Mouse (Mus musculus): ENCODE measurements around the gene Mzf1. TPM values are rescaled to one million over a fixed set of nuclear protein-coding genes. Genes with fewer than 3 reads are reported as not detected.

Mzf1 gene
- polyA plus RNA-seq, 1 experiment from 2014 or later, result 9.3 TPM

GRCm38 (mm10) chr7:13009143-13010004, 45.2 kb downstream of the Mzf1 start:
- Histone ChIP-seq H3K36me3 (ENCODE audit: control insufficient read depth, insufficient read depth, low read length) (peaks cover 20% of the 10 kb centered on the region), H3K9ac (ENCODE audit: low read depth, low read length) (peak overlapping the region; percentile 94), H3K27me3 (replicated peaks; ENCODE audit: control insufficient read depth, insufficient read depth, low read length) (no peaks in the 10 kb centered on the region), H3K4me2 (ENCODE audit: low read length) (peak overlapping the region; percentile 74), H3K4me1 (ENCODE audit: control insufficient read depth, insufficient read depth, low read depth, low read length) (peaks cover 13% of the 10 kb centered on the region), H3K4me3 (ENCODE audit: low read length) (peak overlapping the region; percentile 79), H3K9me3 (ENCODE audit: control insufficient read depth, low read length) (no peaks in the 10 kb centered on the region), H3K27ac (ENCODE audit: low read depth, low read length) (peak overlapping the region; percentile 96)
- ATAC-seq, result peak; percentile 92
- WGBS, result under 1% methylated on average over 42 of the region's 42 CpGs

GRCm38 (mm10) chr7:13007341-13008092, 47.0 kb downstream of the Mzf1 start:
- Histone ChIP-seq H3K36me3 (ENCODE audit: control insufficient read depth, insufficient read depth, low read length) (peaks cover 20% of the 10 kb centered on the region), H3K27ac (ENCODE audit: low read depth, low read length) (no peak overlapping the region), H3K9ac (ENCODE audit: low read depth, low read length) (peak overlapping the region; percentile 55), H3K4me3 (ENCODE audit: low read length) (peak overlapping the region; percentile 25), H3K4me2 (ENCODE audit: low read length) (peak overlapping the region; percentile 41), H3K27me3 (replicated peaks; ENCODE audit: control insufficient read depth, insufficient read depth, low read length) (no peaks in the 10 kb centered on the region), H3K9me3 (ENCODE audit: control insufficient read depth, low read length) (no peaks in the 10 kb centered on the region), H3K4me1 (ENCODE audit: control insufficient read depth, insufficient read depth, low read depth, low read length) (peaks cover 13% of the 10 kb centered on the region)
- ATAC-seq, result no peak
- 36% methylated on average over 56 of the region's 57 CpGs for WGBS

- Histone ChIP-seq H3K9ac (ENCODE audit: low read depth, low read length) (no peak overlapping the region), H3K27ac (ENCODE audit: low read depth, low read length) (no peak overlapping the region), H3K4me3 (ENCODE audit: low read length) (no peak overlapping the region), H3K27me3 (replicated peaks; ENCODE audit: control insufficient read depth, insufficient read depth, low read length) (no peaks in the 10 kb centered on the region), H3K9me3 (ENCODE audit: control insufficient read depth, low read length) (no peaks in the 10 kb centered on the region), H3K4me1 (ENCODE audit: control insufficient read depth, insufficient read depth, low read depth, low read length) (peaks cover 13% of the 10 kb centered on the region), H3K36me3 (ENCODE audit: control insufficient read depth, insufficient read depth, low read length) (peaks cover 20% of the 10 kb centered on the region), H3K4me2 (ENCODE audit: low read length) (no peak overlapping the region)
- ATAC-seq, result no peak
- 86% methylated on average over 10 of the region's 10 CpGs for WGBS
Measured at GRCm38 (mm10) chr7:13006531-13006930, 48.0 kb downstream of the Mzf1 start.

GRCm38 (mm10) chr7:13006011-13006410, 48.6 kb downstream of the Mzf1 start:
- Histone ChIP-seq H3K4me3 (ENCODE audit: low read length) (no peak overlapping the region), H3K27ac (ENCODE audit: low read depth, low read length) (no peak overlapping the region), H3K36me3 (ENCODE audit: control insufficient read depth, insufficient read depth, low read length) (peaks cover 20% of the 10 kb centered on the region), H3K4me2 (ENCODE audit: low read length) (no peak overlapping the region), H3K9me3 (ENCODE audit: control insufficient read depth, low read length) (no peaks in the 10 kb centered on the region), H3K4me1 (ENCODE audit: control insufficient read depth, insufficient read depth, low read depth, low read length) (peaks cover 13% of the 10 kb centered on the region), H3K9ac (ENCODE audit: low read depth, low read length) (no peak overlapping the region), H3K27me3 (replicated peaks; ENCODE audit: control insufficient read depth, insufficient read depth, low read length) (no peaks in the 10 kb centered on the region)
- WGBS, result 80% methylated on average over 17 of the region's 17 CpGs
- no peak for ATAC-seq

- Histone ChIP-seq H3K4me3 (ENCODE audit: low read length) (no peak overlapping the region), H3K27me3 (replicated peaks; ENCODE audit: control insufficient read depth, insufficient read depth, low read length) (no peaks in the 10 kb centered on the region), H3K4me1 (ENCODE audit: control insufficient read depth, insufficient read depth, low read depth, low read length) (peaks cover 7% of the 10 kb centered on the region), H3K4me2 (ENCODE audit: low read length) (no peak overlapping the region), H3K36me3 (ENCODE audit: control insufficient read depth, insufficient read depth, low read length) (peaks cover 20% of the 10 kb centered on the region), H3K9me3 (ENCODE audit: control insufficient read depth, low read length) (no peaks in the 10 kb centered on the region), H3K9ac (ENCODE audit: low read depth, low read length) (no peak overlapping the region), H3K27ac (ENCODE audit: low read depth, low read length) (no peak overlapping the region)
- ATAC-seq, result no peak
- WGBS, result 78% methylated on average over 5 of the region's 5 CpGs
Measured at GRCm38 (mm10) chr7:13003380-13003779, 51.2 kb downstream of the Mzf1 start.

- Histone ChIP-seq H3K4me3 (ENCODE audit: low read length) (no peak overlapping the region), H3K36me3 (ENCODE audit: control insufficient read depth, insufficient read depth, low read length) (peaks cover 12% of the 10 kb centered on the region), H3K9me3 (ENCODE audit: control insufficient read depth, low read length) (no peaks in the 10 kb centered on the region), H3K27ac (ENCODE audit: low read depth, low read length) (no peak overlapping the region), H3K9ac (ENCODE audit: low read depth, low read length) (no peak overlapping the region), H3K4me2 (ENCODE audit: low read length) (no peak overlapping the region), H3K27me3 (replicated peaks; ENCODE audit: control insufficient read depth, insufficient read depth, low read length) (no peaks in the 10 kb centered on the region), H3K4me1 (ENCODE audit: control insufficient read depth, insufficient read depth, low read depth, low read length) (no peaks in the 10 kb centered on the region)
- ATAC-seq, result no peak
- 77% methylated on average over 1 of the region's 1 CpGs for WGBS
Measured at GRCm38 (mm10) chr7:13001584-13001983, 53.0 kb downstream of the Mzf1 start.

GRCm38 (mm10) chr7:12998851-12999250, 55.7 kb downstream of the Mzf1 start, which contains the start of gene Trim28:
Gene Trim28, plus strand, starts transcription at chr7:12999114.
- no peak within 1 kb of the TSS for H3K27ac ChIP-seq (ENCODE audit: low read depth, low read length)
- no peaks in the 10 kb centered on the region for H3K27me3 ChIP-seq (replicated peaks; ENCODE audit: control insufficient read depth, insufficient read depth, low read length)
- H3K4me1 ChIP-seq (ENCODE audit: control insufficient read depth, insufficient read depth, low read depth, low read length), result no peaks in the 10 kb centered on the region
- no peak within 1 kb of the TSS for H3K4me3 ChIP-seq (ENCODE audit: low read length)
- no peaks in the 10 kb centered on the region for H3K36me3 ChIP-seq (ENCODE audit: control insufficient read depth, insufficient read depth, low read length)
- no peak within 1 kb of the TSS for H3K9ac ChIP-seq (ENCODE audit: low read depth, low read length)
- ATAC-seq, result no peak
- H3K9me3 ChIP-seq (ENCODE audit: control insufficient read depth, low read length), result no peaks in the 10 kb centered on the region
- 92% methylated on average over 3 of the region's 3 CpGs for WGBS
- H3K4me2 ChIP-seq (ENCODE audit: low read length), result no peak within 1 kb of the TSS

GRCm38 (mm10) chr7:12998053-12998452, 56.5 kb downstream of the Mzf1 start, which contains the start of gene Slc27a5:
Gene Slc27a5, minus strand, starts transcription at chr7:12998192.
- H3K4me3 ChIP-seq (ENCODE audit: low read length), result no peak within 1 kb of the TSS
- H3K27ac ChIP-seq (ENCODE audit: low read depth, low read length), result no peak within 1 kb of the TSS
- WGBS, result 73% methylated on average over 5 of the region's 5 CpGs
- ATAC-seq, result no peak
- H3K27me3 ChIP-seq (replicated peaks; ENCODE audit: control insufficient read depth, insufficient read depth, low read length), result no peaks in the 10 kb centered on the region
- no peaks in the 10 kb centered on the region for H3K9me3 ChIP-seq (ENCODE audit: control insufficient read depth, low read length)
- no peak within 1 kb of the TSS for H3K9ac ChIP-seq (ENCODE audit: low read depth, low read length)
- no peaks in the 10 kb centered on the region for H3K36me3 ChIP-seq (ENCODE audit: control insufficient read depth, insufficient read depth, low read length)
- H3K4me1 ChIP-seq (ENCODE audit: control insufficient read depth, insufficient read depth, low read depth, low read length), result no peaks in the 10 kb centered on the region
- H3K4me2 ChIP-seq (ENCODE audit: low read length), result no peak within 1 kb of the TSS

- no peaks in the 10 kb centered on the region for H3K36me3 ChIP-seq (ENCODE audit: control insufficient read depth, insufficient read depth, low read length)
- no peak overlapping the region for H3K27ac ChIP-seq (ENCODE audit: low read depth, low read length)
- H3K27me3 ChIP-seq (replicated peaks; ENCODE audit: control insufficient read depth, insufficient read depth, low read length), result no peaks in the 10 kb centered on the region
- no peak overlapping the region for H3K4me2 ChIP-seq (ENCODE audit: low read length)
- WGBS, result 69% methylated on average over 5 of the region's 5 CpGs
- H3K4me1 ChIP-seq (ENCODE audit: control insufficient read depth, insufficient read depth, low read depth, low read length), result no peaks in the 10 kb centered on the region
- H3K9me3 ChIP-seq (ENCODE audit: control insufficient read depth, low read length), result no peaks in the 10 kb centered on the region
- H3K9ac ChIP-seq (ENCODE audit: low read depth, low read length), result no peak overlapping the region
- no peak for ATAC-seq
- H3K4me3 ChIP-seq (ENCODE audit: low read length), result no peak overlapping the region
Measured at GRCm38 (mm10) chr7:12997230-12997629, 57.3 kb downstream of the Mzf1 start.

Measured in hindbrain, embryonic 16.5 days (tissue).